Mouse (Mus musculus) forebrain, embryonic 10.5 days (tissue): Measurements from ENCODE around the gene Ust. TPM values are rescaled to one million over a fixed set of nuclear protein-coding genes. Genes with fewer than 3 reads are reported as not detected.

ENCODE experiments used
- DNase-seq: peaks from one replicate; pipeline ENCODE4 v3.0.0-alpha.2; 2017; ENCODE audit warnings: low spot score; ENCODE audit errors: extremely low spot score
- H3K27ac ChIP-seq: fragments of 300-500 bp; sonication (generic); 2 replicates; pipeline ENCODE4 v1.5.1; 2016; ENCODE audit warnings: mild to moderate bottlenecking
- H3K27me3 ChIP-seq: fragments of 300-500 bp; sonication (generic); 2 replicates; pipeline ENCODE4 v1.6.1; 2016; ENCODE audit warnings: mild to moderate bottlenecking; ENCODE audit not compliant: poor library complexity, severe bottlenecking
- H3K36me3 ChIP-seq: fragments of 300-500 bp; sonication (generic); replicated peaks from 2 replicates; pipeline ENCODE4 v1.6.1; 2016; ENCODE audit warnings: mild to moderate bottlenecking, moderate library complexity
- H3K4me1 ChIP-seq: fragments of 300-500 bp; sonication (generic); 2 replicates; pipeline ENCODE4 v1.6.1; 2016
- H3K4me3 ChIP-seq: fragments of 300-500 bp; sonication (generic); 2 replicates; pipeline ENCODE4 v1.5.1; 2016; ENCODE audit warnings: mild to moderate bottlenecking, moderate library complexity
- H3K9me3 ChIP-seq: fragments of 300-500 bp; sonication (generic); 2 replicates; pipeline ENCODE4 v1.6.1; 2016; ENCODE audit warnings: mild to moderate bottlenecking, moderate library complexity
- WGBS: fragments of 180-500 bp; shearing (Covaris S2); methylation state at CpG from one replicate; pipeline ENCODE4 v1.1.7; 2016; 5-methylcytosine and 5-hydroxymethylcytosine counted together
- polyA plus RNA-seq: library from polyadenylated mRNA; unstranded; fragments of >200 nt; fragmentation: Nextera tagmentation; extraction: Ambion mirVana; gene quantifications from 2 replicates; pipeline ENCODE4 v1.2.1, GENCODE M21; 2016

Gene Ust
- polyA plus RNA-seq, 1 experiment from 2014 or later, result 2.2 TPM

DNA sequence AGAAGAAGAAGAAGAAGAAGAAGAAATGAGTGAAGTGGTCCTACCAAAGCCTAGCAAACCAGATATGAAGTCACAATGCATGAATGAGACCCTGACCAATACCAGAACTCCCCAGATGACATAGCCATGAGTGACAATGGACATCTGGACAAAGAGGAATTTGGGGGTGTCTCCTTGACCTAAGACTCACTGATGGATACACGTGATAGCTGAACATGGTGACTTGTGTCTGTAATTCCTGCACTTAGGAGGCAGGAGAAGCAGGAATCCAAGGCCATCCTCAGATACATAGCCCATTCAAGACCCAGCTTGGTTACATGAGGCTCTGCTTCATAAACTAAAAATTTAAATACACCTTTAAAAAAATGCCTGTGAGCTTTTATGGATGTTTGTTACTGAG lies 63.9 kb downstream of the Ust start:
- no peak overlapping the region for H3K4me3 ChIP-seq
- no peaks in the 10 kb centered on the region for H3K9me3 ChIP-seq
- no peak for DNase-seq
- no peaks in the 10 kb centered on the region; the same call in 1 of the 2 replicates for H3K4me1 ChIP-seq
- 54% methylated on average over 1 of the region's 1 CpGs for WGBS
- H3K36me3 ChIP-seq, result no peaks in the 10 kb centered on the region
- no peak overlapping the region for H3K27ac ChIP-seq
- H3K27me3 ChIP-seq, result no peaks in the 10 kb centered on the region

GRCm38 (mm10) chr10:8447681-8448080 lies 70.9 kb downstream of the Ust start:
- Histone ChIP-seq H3K36me3 (no peaks in the 10 kb centered on the region), H3K27ac (no peak overlapping the region), H3K4me1 (no peaks in the 10 kb centered on the region; the same call in 1 of the 2 replicates), H3K9me3 (no peaks in the 10 kb centered on the region), H3K4me3 (no peak overlapping the region), H3K27me3 (no peaks in the 10 kb centered on the region)
- DNase-seq, result no peak
- WGBS, result 65% methylated on average over 5 of the region's 5 CpGs

- H3K4me1 ChIP-seq, result no peaks in the 10 kb centered on the region; the same call in 1 of the 2 replicates
- H3K27ac ChIP-seq, result no peak overlapping the region
- no peak for DNase-seq
- 56% methylated on average over 4 of the region's 4 CpGs for WGBS
- H3K27me3 ChIP-seq, result no peaks in the 10 kb centered on the region
- H3K9me3 ChIP-seq, result no peaks in the 10 kb centered on the region
- no peak overlapping the region for H3K4me3 ChIP-seq
- no peaks in the 10 kb centered on the region for H3K36me3 ChIP-seq
Measured at GRCm38 (mm10) chr10:8446972-8447371, 71.7 kb downstream of the Ust start.

DNA sequence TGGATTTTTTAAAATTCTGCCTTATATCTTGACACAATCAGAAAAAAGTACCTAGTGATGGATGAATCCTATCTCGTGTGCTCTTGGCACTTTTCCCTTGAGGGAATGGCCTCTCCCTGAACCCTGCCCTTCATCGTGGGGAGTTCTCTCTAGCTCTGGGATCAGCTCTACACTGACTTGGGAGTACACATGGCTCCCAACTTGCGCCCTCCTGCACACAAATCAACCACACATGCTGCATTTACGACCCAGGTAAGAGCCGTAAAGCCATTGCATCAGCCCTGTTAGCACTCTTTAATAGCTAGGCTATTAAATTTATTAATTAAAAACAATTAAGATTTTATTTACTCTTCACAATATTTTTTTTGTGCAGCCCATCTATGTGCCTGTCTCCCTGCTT lies 74.6 kb downstream of the Ust start:
- DNase-seq, result no peak

GRCm38 (mm10) chr10:8431857-8432256 lies 86.8 kb downstream of the Ust start:
- WGBS, result 97% methylated on average over 2 of the region's 2 CpGs
- Histone ChIP-seq H3K36me3 (no peaks in the 10 kb centered on the region), H3K4me1 (peaks cover 17% of the 10 kb centered on the region), H3K27me3 (no peaks in the 10 kb centered on the region), H3K4me3 (no peak overlapping the region), H3K9me3 (no peaks in the 10 kb centered on the region), H3K27ac (no peak overlapping the region)
- DNase-seq, result no peak

More for the DNA sequence above, 74.6 kb downstream of the Ust start:
- 81% methylated on average over 5 of the region's 5 CpGs for WGBS
- Histone ChIP-seq H3K4me3 (no peak overlapping the region), H3K36me3 (no peaks in the 10 kb centered on the region), H3K27me3 (no peaks in the 10 kb centered on the region), H3K9me3 (no peaks in the 10 kb centered on the region), H3K27ac (no peak overlapping the region), H3K4me1 (no peaks in the 10 kb centered on the region)

- H3K27me3 ChIP-seq, result no peaks in the 10 kb centered on the region
- H3K4me1 ChIP-seq, result peaks cover 17% of the 10 kb centered on the region
- H3K36me3 ChIP-seq, result no peaks in the 10 kb centered on the region
- H3K4me3 ChIP-seq, result no peak overlapping the region
- DNase-seq, result no peak
- H3K9me3 ChIP-seq, result no peaks in the 10 kb centered on the region
- 88% methylated on average over 13 of the region's 13 CpGs for WGBS
- no peak overlapping the region for H3K27ac ChIP-seq
Measured at GRCm38 (mm10) chr10:8428787-8429778, 89.5 kb downstream of the Ust start.

- Histone ChIP-seq H3K27ac (no peak overlapping the region), H3K4me3 (no peak overlapping the region), H3K9me3 (no peaks in the 10 kb centered on the region), H3K4me1 (peaks cover 17% of the 10 kb centered on the region), H3K36me3 (no peaks in the 10 kb centered on the region), H3K27me3 (no peaks in the 10 kb centered on the region)
- DNase-seq, result no peak
- WGBS, result 89% methylated on average over 12 of the region's 12 CpGs
Measured at GRCm38 (mm10) chr10:8427671-8428364, 90.8 kb downstream of the Ust start.

- no peaks in the 10 kb centered on the region for H3K27me3 ChIP-seq
- 89% methylated on average over 6 of the region's 6 CpGs for WGBS
- no peak for DNase-seq
Measured at GRCm38 (mm10) chr10:8419496-8420009, 99.1 kb downstream of the Ust start.

GRCm38 (mm10) chr10:8415474-8415873 lies 103.2 kb downstream of the Ust start:
- no peak for DNase-seq
- H3K4me1 ChIP-seq, result no peaks in the 10 kb centered on the region
- no peaks in the 10 kb centered on the region for H3K36me3 ChIP-seq
- H3K9me3 ChIP-seq, result no peaks in the 10 kb centered on the region
- no peak overlapping the region for H3K4me3 ChIP-seq
- no peak overlapping the region for H3K27ac ChIP-seq
- no peaks in the 10 kb centered on the region for H3K27me3 ChIP-seq
- 93% methylated on average over 5 of the region's 5 CpGs for WGBS

More at GRCm38 (mm10) chr10:8419496-8420009, 99.1 kb downstream of the Ust start:
- Histone ChIP-seq H3K9me3 (no peaks in the 10 kb centered on the region), H3K4me1 (no peaks in the 10 kb centered on the region), H3K27ac (no peak overlapping the region), H3K4me3 (no peak overlapping the region), H3K36me3 (no peaks in the 10 kb centered on the region)

GRCm38 (mm10) chr10:8415036-8415435 lies 103.6 kb downstream of the Ust start:
- Histone ChIP-seq H3K36me3 (no peaks in the 10 kb centered on the region), H3K27ac (no peak overlapping the region), H3K4me1 (no peaks in the 10 kb centered on the region), H3K4me3 (no peak overlapping the region), H3K9me3 (no peaks in the 10 kb centered on the region), H3K27me3 (no peaks in the 10 kb centered on the region)
- 93% methylated on average over 7 of the region's 7 CpGs for WGBS
- no peak for DNase-seq

DNA sequence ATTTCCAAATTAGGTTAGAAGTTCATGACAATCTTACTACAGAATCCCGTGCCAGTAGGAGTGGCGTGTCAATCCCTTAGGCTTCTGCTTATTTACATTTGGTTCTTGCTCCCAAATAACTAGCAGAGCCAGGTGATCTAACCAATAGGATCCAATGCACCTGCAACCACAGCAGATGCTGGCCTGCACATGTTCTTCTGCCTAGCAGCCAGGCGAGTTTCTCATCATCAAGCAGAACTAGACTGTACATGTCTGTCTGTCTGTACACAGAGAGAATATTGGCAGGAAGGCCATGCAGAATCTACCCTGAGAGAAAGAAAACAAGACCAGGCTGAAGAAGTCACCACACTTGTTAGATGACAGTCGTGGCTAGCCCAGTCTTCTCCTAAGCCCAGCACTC lies 113.5 kb downstream of the Ust start:
- H3K27me3 ChIP-seq, result no peaks in the 10 kb centered on the region
- H3K4me3 ChIP-seq, result no peak overlapping the region
- DNase-seq, result no peak
- no peaks in the 10 kb centered on the region for H3K4me1 ChIP-seq
- H3K9me3 ChIP-seq, result peaks cover 3% of the 10 kb centered on the region; the same call in 1 of the 2 replicates
- H3K36me3 ChIP-seq, result no peaks in the 10 kb centered on the region
- 91% methylated on average over 4 of the region's 4 CpGs for WGBS
- no peak overlapping the region for H3K27ac ChIP-seq

DNA sequence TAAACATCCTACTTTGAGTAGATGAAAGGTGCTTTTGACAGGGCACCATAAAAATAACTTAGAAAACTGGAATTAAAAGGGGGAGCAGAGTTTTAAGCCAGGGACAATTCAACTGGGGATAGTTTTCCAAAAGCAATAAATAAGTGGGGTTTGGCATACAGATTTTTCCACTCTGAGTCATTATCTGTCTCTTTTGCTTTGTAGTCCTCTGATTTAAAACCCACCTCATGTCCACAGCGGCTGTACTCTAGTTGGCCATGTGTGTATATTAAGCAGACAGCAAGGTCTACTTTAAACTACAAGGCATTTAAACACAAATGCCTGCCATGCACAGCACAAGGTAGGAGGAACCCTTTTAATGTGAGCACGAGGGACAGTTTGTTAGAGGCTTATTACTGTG lies 126.4 kb downstream of the Ust start:
- no peaks in the 10 kb centered on the region for H3K36me3 ChIP-seq
- H3K4me1 ChIP-seq, result peaks cover 9% of the 10 kb centered on the region
- H3K9me3 ChIP-seq, result peaks cover 2% of the 10 kb centered on the region; the same call in 1 of the 2 replicates
- no peak for DNase-seq
- H3K27me3 ChIP-seq, result peaks cover 69% of the 10 kb centered on the region
- H3K27ac ChIP-seq, result no peak overlapping the region
- no peak overlapping the region for H3K4me3 ChIP-seq
- 92% methylated on average over 2 of the region's 2 CpGs for WGBS
